Mouse (Mus musculus) spleen, postnatal 10 days (tissue): ENCODE measurements around the gene Csnk1e.

ENCODE experiments used
- DNase-seq, 2 experiments: peaks; one replicate each; pipeline ENCODE4 v3.0.0; 2021 to 2022; ENCODE audit warnings: low spot score in 2 of 2

Csnk1e gene

DNA sequence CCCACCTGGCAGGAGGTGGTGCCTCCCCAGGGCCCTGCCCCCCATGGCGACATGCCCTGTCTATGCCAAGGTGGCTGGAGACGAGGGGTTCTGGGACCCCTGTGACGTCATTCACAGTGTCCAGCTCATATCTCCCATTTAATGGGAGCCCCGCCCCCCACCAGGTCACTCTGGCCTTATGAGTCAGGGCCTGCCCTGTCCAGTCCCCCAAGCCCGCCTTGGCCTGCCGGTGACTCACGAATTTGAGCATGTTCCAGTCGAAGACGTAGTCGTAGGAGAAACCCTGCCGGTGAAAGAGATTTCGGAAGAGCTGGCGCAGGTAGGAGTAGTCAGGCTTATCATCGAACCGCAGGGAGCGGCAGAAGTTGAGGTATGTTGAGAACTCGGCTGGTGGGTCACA, 30.8 kb downstream of the Csnk1e start:
- DNase-seq: no peak

DNA sequence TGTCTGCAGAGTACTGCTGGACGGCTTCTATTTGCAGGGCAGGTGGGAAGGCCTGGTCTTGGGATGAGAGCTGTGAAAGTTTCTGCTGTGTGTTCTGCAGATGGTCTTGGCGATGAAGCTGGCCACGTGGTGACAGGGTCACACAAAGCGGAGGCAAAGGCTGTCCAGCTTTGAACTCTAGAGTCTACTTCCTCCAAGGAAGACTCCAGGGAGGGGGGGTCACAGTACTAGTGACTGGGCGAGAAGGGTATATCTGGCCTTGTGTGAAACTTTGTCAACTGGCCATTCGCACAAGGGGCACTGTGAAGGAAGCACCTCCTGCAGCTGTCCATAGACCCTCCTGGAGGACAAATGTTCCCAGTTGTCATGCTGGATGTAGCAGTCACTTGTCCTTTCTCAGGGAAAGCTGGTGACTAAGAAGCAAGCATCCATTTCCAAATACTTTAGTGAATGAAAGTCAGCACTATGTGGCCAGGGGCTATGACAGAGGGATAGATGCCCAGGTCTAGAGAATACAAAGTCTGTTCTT, 32.6 kb downstream of the Csnk1e start:
- no peak for DNase-seq

DNA sequence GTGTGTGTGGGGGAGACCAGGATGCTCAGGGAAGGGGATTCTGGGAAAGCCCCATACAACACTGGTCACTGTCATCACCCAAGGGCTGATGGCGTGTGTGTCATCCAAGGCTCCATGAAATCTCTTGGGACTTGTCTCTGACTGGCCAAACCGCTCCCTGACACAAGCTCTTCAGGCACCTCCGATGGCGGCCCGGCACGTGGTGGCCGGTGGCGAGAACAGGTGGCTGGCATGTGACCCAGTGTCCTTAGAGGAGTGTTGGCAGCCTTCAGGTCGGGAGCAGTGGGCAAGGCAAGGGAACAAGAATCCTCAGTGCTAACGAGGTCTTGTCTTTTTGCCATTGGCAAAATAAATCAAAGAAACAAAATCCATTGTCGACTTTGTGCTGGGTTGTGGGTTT, 36.7 kb downstream of the Csnk1e start:
- DNase-seq: no peak

DNA sequence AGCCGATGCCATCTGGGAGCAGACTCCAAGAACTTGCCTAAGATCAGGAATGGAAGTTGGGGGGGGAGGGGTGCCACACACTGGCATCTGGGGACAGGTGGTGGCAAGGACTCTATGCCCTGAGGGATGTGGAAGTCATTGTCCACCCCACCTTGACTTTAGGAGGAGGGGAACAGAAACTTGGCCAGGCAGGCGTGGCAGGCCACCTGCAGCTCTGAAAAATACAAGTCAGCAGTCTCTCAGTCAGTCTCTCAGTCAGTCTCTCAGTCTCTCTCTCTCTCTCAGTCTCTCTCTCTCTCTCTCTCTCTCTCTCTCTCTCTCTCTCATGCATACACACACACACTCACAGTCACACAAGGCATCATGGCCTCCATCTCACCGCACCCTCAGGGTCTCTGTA, 37.1 kb downstream of the Csnk1e start:
- peak in 1 of 2 experiments; percentile 34 for DNase-seq

DNA sequence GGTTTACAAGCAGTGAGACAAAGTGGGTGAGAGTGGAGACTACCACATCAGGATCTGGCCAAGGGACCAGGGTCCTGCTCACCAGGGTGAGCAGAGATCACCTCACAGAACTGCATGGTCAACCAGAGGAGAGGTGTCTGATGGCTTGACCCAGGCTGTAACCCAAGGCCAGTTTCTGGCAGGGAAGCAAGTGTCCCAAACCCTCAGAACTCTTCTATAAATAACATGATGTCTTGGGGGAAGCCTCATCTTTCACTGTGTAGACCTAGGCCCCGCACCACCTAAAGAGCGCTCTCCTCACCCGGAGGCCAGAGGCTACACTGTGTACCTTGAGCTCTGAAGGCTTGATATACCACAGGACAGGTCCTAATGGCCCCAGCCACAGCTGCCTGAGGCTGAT, 38.0 kb downstream of the Csnk1e start:
- DNase-seq: no peak

DNA sequence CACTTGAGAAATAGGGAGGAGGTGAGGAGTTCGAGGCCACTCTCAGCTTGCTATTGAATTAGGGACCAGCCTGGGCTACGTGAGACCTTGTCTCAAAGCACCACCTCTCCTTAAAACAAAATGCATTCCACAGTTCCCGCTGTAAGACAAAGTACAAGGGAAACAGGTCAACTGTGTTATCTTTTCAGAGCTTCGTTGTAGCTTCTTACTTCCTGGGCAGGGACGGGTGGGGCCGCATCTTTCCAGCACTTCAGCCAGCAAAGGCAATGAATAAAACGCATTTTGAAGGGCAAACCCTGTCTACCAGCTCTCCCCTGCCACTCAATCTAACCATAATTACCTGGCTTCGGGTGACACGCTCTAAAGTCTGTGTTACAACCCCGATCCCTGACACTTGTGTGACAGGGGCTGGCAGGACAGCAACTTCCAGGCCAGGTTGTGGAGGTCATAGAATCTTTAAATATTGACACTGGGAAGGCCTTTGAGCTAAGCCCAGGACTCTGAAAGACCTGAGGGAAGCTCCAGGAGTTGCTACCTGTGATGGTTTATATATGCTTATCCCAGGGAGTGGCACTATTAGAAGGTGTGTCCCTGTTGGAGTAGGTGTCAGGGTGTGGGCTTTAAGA, 38.8 kb downstream of the Csnk1e start:
- DNase-seq: no peak

DNA sequence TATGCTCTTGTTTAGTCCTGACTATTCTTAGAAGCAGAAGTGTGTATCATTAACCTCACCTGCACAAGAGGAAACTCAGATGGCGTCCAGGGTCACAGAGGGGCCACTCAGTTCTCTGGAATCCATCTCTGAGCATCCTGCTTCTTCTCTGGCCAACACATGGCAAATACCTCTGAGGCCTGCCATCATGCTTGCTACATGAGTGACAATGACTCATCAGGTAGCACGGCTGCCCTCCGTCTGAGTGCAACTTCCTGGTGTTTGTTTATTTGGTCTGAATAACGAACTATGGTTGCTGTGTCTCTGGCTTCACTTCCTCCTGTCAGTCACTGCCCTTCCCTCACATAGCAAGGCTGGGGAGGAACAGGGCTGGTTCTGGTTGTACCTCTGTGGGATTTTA, 40.9 kb downstream of the Csnk1e start:
- peak in 1 of 2 experiments; percentile 31 for DNase-seq

DNA sequence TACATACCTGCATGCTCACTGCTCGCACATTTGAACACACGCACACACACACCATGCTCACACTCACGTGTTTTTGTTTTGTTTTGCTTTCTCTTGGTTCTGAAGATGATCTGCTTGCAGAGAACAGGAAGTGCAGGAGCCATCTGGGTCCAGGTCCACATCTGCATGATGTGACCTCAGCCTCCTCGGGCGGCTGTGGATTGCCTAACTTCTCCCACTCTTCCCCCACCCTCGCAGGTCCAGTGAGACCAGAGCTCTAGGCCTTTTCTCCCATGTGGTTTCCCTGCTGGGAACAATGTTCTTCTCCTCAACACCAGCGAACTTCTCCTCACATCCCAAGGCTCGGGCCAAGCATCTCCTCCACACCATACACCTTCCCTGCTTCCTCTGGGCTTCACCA, 41.6 kb downstream of the Csnk1e start:
- DNase-seq: no peak

DNA sequence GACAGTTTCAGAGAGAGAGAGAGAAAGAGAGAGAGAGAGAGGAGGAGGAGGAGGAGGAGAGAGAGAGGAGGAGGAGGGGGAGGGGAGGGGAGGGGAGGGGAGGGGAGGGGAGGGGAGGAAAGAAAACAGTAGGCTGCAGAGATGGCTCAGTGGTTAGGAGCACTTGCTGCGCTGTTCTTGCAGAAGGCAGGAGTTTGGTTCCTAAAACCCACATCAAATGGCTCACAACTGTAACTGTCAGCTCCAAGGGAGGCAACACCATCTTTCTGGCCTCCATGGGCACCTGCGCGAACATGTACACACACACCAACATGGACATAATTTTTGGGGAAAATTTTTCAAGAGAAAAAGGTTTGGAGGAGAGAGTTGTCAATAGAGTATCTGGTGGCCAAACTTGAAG, 42.2 kb downstream of the Csnk1e start:
- DNase-seq: no peak

DNA sequence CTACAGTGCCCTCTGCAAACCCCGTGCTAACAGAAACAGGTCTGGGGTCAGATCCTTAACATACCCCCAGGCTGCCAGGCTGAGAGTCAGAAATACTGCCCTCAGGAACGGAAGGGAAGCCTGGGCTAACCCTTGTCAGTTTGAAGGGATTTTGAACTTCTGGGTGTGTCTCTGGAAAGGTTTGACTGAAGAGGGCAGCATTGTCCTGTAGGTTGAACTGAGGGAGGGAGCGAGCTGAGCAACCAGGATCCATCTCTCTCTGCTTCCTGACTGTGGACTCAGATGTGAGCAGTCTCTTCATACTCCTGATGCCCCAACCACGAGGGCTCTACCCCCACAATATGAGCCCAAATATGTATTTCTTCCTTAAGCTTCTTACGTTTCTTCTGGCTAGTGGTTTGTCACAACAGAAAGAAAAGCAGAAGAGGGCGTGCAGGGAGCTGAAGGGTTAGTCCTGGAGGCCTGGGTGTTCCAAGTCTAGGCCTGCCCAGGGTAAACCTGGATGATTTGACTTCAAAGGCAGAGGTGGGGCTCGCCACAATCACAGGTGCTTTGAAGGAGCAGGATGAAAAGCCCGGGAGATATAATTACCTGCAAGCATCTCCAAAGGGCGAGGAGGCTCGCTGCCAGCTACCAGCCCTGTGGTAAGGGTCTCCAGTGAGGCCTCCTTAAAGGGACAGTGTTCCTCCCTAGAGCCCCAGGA, 43.9 kb downstream of the Csnk1e start:
- DNase-seq: no peak

DNA sequence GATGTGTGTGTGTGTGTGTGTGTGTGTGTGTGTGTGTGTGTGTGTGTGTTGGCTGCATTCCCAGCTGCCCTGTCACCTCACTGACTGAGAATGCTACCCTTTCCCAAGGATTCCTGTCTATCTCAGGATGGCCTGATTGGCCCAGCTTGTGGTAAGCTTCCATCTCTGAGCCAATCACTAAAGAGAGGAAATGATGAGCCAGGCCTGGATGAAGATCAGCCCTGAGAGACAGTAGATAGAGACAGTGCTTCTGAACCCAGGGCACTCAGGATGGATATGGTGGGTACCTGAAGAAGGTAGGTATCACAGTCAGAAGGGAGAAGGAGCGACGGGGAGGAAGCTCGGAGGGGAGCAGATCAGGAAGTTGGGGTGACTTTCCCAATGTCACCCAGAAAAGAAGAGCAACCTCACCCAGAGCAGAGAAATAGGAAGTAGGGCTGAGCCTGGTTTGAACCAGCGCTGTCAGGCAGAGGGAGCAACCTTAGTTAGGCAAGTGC, 46.2 kb downstream of the Csnk1e start:
- no peak for DNase-seq

GRCm38 (mm10) chr15:79406564-79406963, 48.8 kb downstream of the Csnk1e start:
- no peak for DNase-seq

- DNase-seq: no peak
These were observed 51.1 kb downstream of the Csnk1e start for GRCm38 (mm10) chr15:79404277-79404676.

DNA sequence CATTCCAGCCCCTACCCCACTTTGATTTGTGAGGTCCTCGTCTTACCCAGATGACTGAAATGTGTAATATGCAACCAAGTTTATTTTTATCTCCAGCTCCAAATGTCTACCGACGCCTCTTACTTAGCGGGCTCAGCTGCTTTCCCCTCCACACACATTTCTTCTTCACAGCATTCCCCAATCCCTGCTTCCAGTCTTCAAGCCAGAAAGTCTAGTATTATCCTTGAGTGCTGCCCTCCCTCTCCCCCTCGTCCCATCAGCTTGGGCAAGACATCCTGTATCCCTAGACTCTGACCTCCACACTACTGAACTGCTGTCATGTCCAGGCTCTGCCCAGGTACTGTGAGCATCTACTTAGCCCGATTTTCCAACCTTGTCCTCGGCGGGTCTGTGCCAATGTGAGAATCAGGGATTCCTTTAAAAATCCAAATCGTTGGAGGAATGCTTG, 51.6 kb downstream of the Csnk1e start:
- DNase-seq: no peak

GRCm38 (mm10) chr15:79402836-79403762, 52.3 kb downstream of the Csnk1e start, which contains the start of gene Tmem184b:
TSS of gene Tmem184b (minus strand) at chr15:79403569.
- peak; percentile 80 to 86 for DNase-seq

DNA sequence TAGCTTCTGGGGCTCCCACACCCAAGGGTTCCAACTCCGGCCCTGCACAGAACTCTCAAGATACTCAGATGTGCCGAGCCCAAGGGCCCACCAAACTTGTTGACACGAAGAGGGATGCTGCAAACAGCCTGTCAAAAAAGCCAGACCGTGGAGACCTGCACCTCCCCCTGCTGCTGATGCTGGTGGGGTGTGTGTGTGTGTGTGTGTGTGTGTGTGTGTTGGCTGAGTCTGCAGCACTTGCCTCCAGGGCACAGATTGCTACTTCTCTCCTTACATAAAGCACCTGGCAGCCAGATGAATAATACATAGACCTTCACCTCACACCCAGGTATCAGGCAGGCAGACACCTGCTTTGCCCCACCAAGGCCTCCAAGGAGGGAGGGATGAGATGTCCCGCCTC, 53.2 kb downstream of the Csnk1e start:
- no peak for DNase-seq

DNA sequence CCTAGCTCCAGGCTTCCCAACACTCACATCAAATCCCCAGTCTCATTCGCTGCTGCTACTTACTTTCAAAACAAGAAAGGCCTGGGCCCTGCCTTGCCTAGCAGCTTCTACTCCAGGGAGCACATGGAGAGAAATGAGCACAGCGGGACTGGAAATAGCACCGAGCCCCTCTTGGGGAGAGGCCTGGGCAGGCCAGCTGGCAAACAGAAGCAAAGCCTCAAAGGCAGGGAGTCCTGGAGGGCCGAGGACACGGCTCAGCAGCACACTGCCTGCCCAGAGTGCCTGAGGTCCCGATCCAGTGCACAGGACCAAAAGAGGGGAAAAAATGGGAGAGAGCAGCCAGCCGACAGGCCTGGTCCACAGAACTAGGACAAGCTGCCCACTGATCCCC, 54.4 kb downstream of the Csnk1e start:
- DNase-seq: no peak

- no peak for DNase-seq
These were observed 55.0 kb downstream of the Csnk1e start for GRCm38 (mm10) chr15:79400134-79400974.

GRCm38 (mm10) chr15:79399231-79400052, 55.9 kb downstream of the Csnk1e start:
- no peak for DNase-seq

- peak in 1 of 2 experiments; percentile 54 for DNase-seq
These were observed 58.6 kb downstream of the Csnk1e start for GRCm38 (mm10) chr15:79396736-79397135.
